Mouse (Mus musculus) kidney, adult 2 months (tissue): ENCODE measurements at regions not wholly inside any gene's neighbourhood (a gene's known extent, or its start where the extent isn't known, plus 50 kb on each side); places are given as distances from the start of the nearest gene placed in this dataset.

ENCODE experiments used
- DNase-seq: peaks from one replicate; pipeline ENCODE4 v3.0.0; 2021
- H3K27ac ChIP-seq: fragments of 200-500 bp; 2 replicates; pipeline ENCODE4 v1.5.1; 2012; ENCODE audit warnings: low read depth, low read length, control low read depth, inconsistent platforms; ENCODE audit not compliant: insufficient read depth
- H3K27me3 ChIP-seq: fragments of 200-500 bp; replicated peaks from 2 replicates; pipeline ENCODE4 v1.6.1; 2012; ENCODE audit warnings: mild to moderate bottlenecking, moderate library complexity, low read length, inconsistent platforms; ENCODE audit not compliant: control insufficient read depth, insufficient read depth
- H3K36me3 ChIP-seq: fragments of 200-500 bp; 2 replicates; pipeline ENCODE4 v1.6.1; 2012; ENCODE audit warnings: mild to moderate bottlenecking, moderate library complexity, low read length, inconsistent platforms; ENCODE audit not compliant: control insufficient read depth, insufficient read depth
- H3K4me1 ChIP-seq: fragments of 200-500 bp; 2 replicates; pipeline ENCODE4 v1.6.1; 2011; ENCODE audit warnings: low read length; ENCODE audit not compliant: control insufficient read depth, insufficient read depth
- H3K4me3 ChIP-seq: fragments of 200-500 bp; 2 replicates; pipeline ENCODE4 v1.5.1; 2011; ENCODE audit warnings: mild to moderate bottlenecking, low read depth, low read length, control low read depth; ENCODE audit not compliant: insufficient read depth
- CTCF ChIP-seq: fragments of 200-500 bp; conservative IDR thresholded peaks from 2 replicates; pipeline ENCODE4 v1.5.1; 2011; ENCODE audit warnings: low read depth, mild to moderate bottlenecking, control low read depth, low read length, moderate library complexity, mixed read lengths; ENCODE audit not compliant: insufficient read depth, insufficient read length
- POLR2A ChIP-seq: fragments of 200-500 bp; IDR thresholded peaks from one replicate; pipeline ENCODE4 v1.6.1; 2011; ENCODE audit warnings: low read depth, low read length, control low read depth
- WGBS: fragments of 180-500 bp; shearing (Covaris S2); methylation state at CpG from one replicate; pipeline ENCODE4 v1.1.7; 2018; 5-methylcytosine and 5-hydroxymethylcytosine counted together

DNA sequence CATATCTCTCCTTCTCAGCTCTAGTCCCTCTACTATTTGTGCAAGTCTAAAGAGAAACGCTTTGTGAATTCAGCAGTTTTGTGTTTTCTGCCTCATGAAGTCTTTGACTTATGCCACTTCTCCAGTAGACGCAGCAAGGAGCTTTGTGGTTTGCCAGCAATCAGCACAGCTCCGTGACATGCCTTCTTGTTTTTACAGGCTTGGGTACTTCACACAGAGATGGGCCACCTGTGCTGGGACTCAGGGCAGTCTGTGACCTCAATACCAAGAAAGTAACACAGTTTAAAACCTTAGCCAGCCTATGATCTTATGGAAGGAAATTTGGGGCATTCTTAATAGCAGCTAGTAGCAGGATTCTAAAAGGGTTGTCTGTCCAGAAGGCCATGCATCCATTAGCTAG lies 248.4 kb upstream of the Gk2 start:
- WGBS = 61% methylated on average over 3 of the region's 3 CpGs
- Histone ChIP-seq H3K36me3 (no peaks in the 10 kb centered on the region), H3K27me3 (no peaks in the 10 kb centered on the region), H3K27ac (no peak overlapping the region), H3K4me1 (no peaks in the 10 kb centered on the region), H3K4me3 (no peak overlapping the region)
- no peak for DNase-seq
- TF ChIP-seq CTCF = no peak
- no peak for TF ChIP-seq POLR2A

DNA sequence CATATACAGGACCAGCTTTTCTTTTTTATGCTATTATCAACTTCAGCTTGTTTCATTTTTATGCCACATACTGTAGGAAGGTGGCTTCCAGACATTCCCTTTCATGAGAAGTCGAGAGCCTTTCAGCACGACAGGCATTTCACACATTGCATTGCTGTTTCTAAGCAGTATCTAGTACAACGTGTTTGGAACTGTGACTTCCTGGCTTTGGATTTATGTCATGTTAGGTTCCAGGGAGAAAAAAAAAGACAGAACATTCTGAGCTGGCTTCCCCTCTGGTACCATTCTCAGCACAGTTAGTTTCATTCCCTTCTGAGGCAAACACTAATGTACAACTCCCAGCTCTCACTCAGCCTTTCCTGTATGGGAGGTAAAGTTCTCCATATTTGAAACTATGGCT lies 243.7 kb upstream of the Gk2 start:
- H3K36me3 ChIP-seq = no peaks in the 10 kb centered on the region
- H3K4me3 ChIP-seq = no peak overlapping the region
- H3K27me3 ChIP-seq = no peaks in the 10 kb centered on the region
- TF ChIP-seq POLR2A = no peak
- TF ChIP-seq CTCF = no peak
- WGBS = 62% methylated on average over 3 of the region's 3 CpGs
- no peaks in the 10 kb centered on the region for H3K4me1 ChIP-seq
- H3K27ac ChIP-seq = no peak overlapping the region
- no peak for DNase-seq

DNA sequence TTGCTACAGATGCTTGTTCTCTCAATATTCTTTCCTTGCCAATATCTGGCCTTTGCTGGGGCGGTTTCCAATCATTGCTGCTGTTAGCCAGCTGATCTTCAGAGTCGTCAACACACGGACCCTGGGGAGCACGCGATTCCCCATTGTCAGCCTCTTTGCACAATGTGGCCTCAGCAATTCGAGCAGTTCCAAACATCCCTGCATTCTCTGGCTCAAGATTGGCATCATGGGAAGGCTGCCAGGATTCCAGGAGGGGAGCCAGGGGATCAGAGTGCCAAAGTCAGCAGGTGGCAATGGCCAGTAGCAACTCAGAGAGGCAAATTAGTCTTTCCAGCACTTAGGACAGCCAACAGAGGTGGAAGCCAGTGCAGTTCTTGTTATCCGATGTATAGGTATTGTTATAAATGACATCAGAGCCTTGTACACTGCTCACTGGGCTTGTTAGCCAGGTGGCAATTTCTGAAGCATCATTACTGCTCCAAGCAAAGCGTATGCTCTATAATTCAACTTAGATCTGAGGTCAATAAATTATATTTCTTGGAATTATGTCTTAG lies 240.8 kb upstream of the Gk2 start:
- 56% methylated on average over 8 of the region's 8 CpGs for WGBS

DNA sequence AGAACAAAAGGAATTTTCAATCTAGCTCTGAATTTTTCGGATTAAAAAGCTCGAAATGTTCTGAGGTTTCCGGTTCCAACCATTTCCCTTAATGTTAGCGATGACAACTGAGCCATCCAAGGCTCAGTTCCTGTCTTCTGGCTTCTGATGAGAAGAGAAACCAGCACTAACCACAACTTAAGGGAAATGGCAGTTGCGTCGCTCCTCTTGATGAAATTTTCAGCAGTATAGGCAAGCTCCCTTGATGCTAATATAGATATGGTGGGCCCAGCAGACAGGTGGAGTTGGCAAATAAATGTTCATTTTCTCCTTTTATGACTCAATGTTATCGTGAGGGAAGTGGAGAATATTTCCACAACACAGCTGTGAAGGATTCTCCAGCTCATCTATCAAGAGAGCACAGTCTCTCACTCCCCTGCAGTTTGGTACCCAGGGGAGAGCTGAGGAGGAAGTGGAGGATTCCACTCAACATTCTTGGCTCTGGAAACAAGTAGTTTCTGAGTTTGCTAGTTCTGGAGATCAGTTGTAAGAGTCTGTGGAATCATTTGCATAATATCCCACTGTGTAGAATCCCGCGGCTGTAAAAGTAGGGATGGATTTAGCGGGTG lies 236.6 kb upstream of the Gk2 start:
- H3K36me3 ChIP-seq = no peaks in the 10 kb centered on the region
- H3K27ac ChIP-seq = no peak overlapping the region
- no peaks in the 10 kb centered on the region for H3K4me1 ChIP-seq
- H3K27me3 ChIP-seq = no peaks in the 10 kb centered on the region; the same call in 1 of the 2 replicates
- WGBS = 83% methylated on average over 10 of the region's 10 CpGs
- no peak for TF ChIP-seq CTCF
- no peak for TF ChIP-seq POLR2A
- no peak for DNase-seq
- H3K4me3 ChIP-seq = no peak overlapping the region

More for the DNA sequence above, 240.8 kb upstream of the Gk2 start:
- DNase-seq = peak; percentile 71
- Histone ChIP-seq H3K27me3 (no peaks in the 10 kb centered on the region), H3K4me1 (no peaks in the 10 kb centered on the region), H3K36me3 (no peaks in the 10 kb centered on the region), H3K4me3 (no peak overlapping the region), H3K27ac (no peak overlapping the region)
- TF ChIP-seq POLR2A (no peak), CTCF (no peak)

DNA sequence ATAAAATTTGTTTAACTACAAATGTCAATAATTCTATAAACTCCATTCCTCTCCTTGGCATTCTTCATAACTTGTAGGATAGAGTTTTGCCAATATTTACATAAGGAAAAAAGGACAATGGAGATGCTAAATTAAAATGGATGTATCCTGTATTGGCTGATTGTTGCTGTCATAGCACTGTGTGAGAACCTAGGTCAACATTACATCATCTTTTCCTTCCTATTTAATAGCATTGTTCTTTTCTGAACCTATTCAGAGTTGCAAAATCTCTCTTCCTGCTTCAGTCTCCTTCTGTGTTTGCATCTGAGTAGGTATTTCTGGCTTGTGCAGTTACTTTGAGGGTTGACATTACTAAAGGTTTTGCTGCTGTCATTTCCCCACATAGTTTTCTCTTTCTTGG lies 228.6 kb upstream of the Gk2 start:
- Histone ChIP-seq H3K36me3 (no peaks in the 10 kb centered on the region), H3K4me1 (no peaks in the 10 kb centered on the region), H3K27me3 (no peaks in the 10 kb centered on the region; the same call in 1 of the 2 replicates), H3K4me3 (no peak overlapping the region), H3K27ac (no peak overlapping the region)
- TF ChIP-seq POLR2A (no peak), CTCF (no peak)
- DNase-seq = no peak

DNA sequence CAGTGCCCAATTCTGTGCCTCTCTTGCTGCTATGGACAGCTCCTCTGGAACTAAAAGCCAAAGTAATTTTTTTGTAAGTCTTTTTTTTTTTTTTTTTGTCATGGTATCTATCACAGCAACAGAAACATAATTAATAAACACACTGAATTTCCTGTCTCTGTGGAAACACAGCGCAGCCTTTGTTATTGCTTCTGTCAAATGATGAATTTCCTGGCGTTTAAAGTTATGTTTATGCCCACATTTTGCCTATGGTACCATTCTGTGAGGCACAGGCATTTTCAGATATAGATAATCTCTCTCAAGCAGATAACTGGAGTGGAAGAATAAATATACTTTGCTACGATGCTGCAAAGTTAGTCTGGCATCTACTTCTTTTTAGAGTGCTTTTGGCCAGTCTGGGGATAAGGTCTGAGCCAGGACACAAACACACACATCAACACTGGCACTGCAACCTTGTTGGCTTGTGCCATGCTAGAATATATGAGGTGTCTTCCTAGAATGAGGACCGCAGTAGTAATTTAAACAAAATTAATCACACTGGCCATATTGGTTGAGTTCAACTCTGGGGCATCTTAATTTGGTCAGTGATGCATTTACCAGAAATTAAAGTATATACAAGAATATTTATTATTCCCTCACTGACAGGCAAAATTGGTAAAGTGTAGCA lies 227.9 kb upstream of the Gk2 start:
- TF ChIP-seq POLR2A (no peak), CTCF (no peak)
- no peaks in the 10 kb centered on the region for H3K4me1 ChIP-seq
- no peak overlapping the region for H3K27ac ChIP-seq
- no peaks in the 10 kb centered on the region for H3K36me3 ChIP-seq
- DNase-seq = no peak
- H3K27me3 ChIP-seq = no peaks in the 10 kb centered on the region
- WGBS = 68% methylated on average over 4 of the region's 4 CpGs
- no peak overlapping the region for H3K4me3 ChIP-seq

DNA sequence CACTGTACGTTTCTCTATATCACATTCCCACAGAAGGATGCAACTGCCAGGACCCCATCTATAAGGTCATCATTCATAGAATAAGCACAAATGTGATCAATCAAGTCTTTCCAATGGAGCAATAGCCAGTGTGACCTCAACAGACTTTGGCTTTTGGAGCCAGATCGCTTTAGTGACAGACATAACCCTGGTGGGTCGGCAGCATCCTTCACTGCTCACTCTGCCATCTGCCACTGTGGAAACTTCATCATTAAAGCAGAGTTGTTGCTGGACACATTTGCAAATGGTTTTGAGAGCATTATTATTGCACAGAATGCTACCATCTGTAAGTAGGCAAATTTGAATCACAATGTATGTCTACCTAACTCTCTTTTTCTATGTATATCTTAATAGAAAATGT lies 212.9 kb upstream of the Gk2 start:
- no peak for DNase-seq
- 73% methylated on average over 3 of the region's 3 CpGs for WGBS
- Histone ChIP-seq H3K4me3 (no peak overlapping the region), H3K36me3 (no peaks in the 10 kb centered on the region), H3K4me1 (no peaks in the 10 kb centered on the region), H3K27ac (no peak overlapping the region), H3K27me3 (no peaks in the 10 kb centered on the region)
- no peak for TF ChIP-seq CTCF
- TF ChIP-seq POLR2A = no peak
